Comparison of ENCODE assay signal across 8 mouse cellular contexts in the genomic region with DNA sequence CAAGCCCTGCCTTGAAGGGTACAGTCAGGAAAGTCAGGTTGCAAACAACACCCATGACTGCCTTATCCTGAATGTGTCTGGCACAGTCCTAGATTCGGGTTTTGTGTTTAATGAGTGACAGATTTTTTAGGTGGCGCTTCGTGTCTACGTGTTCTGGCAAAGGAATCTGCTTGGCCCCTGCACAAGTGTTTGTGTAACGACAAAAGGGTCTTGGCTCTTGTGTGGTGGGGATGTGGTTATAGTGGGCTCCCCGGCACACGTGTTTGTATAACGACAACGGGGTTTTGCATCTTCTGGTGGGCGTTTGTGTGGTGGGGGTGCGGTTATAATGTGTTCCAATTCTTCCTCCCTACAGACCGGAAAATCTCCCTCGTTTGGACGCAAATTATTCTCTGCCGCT. TPM values are rescaled to one million over a fixed set of nuclear protein-coding genes. Genes with fewer than 3 reads are reported as not detected.
DNase-seq lines count a peak whose midpoint lies in the region; ATAC-seq and TF ChIP-seq lines count a peak whose summit lies in the region.

No protein-coding gene starts in this region.

- peak overlapping the region; percentile 81 for H3K4me3 ChIP-seq in cerebellum, adult 2 months (replicated peaks; ENCODE audit: insufficient read depth, low read depth, low read length)
- peak overlapping the region; percentile 63 for H3K4me3 ChIP-seq in heart, postnatal 0 days (ENCODE audit: low read depth, low read length)
- peak overlapping the region; percentile 62 for H3K4me3 ChIP-seq in liver, embryonic 11.5 days (ENCODE audit: low read depth, low read length)
- peak overlapping the region; percentile 51 for H3K4me3 ChIP-seq in stomach, postnatal 0 days (ENCODE audit: low read depth, low read length)

- H3K9ac ChIP-seq in heart, postnatal 0 days (replicated peaks; ENCODE audit: low read depth, low read length) = peak overlapping the region; percentile 56; the same call in 1 of the 2 replicates
- H3K9ac ChIP-seq in liver, embryonic 11.5 days (ENCODE audit: low read depth, low read length) = peak overlapping the region; percentile 61
- peak overlapping the region; percentile 70 for H3K9ac ChIP-seq in stomach, postnatal 0 days (ENCODE audit: low read length)

- H3K27ac ChIP-seq in cerebellum, adult 2 months (ENCODE audit: insufficient read depth, low read length) = peak overlapping the region; percentile 52; the same call in 1 of the 2 replicates
- 0 out of 2 replicates have a peak overlapping the region, but pooled peaks have one; percentile 9 for H3K27ac ChIP-seq in heart, postnatal 0 days (ENCODE audit: low read depth)
- no peak overlapping the region for H3K27ac ChIP-seq in liver, embryonic 11.5 days (ENCODE audit: low read depth, low read length)
- H3K27ac ChIP-seq in stomach, postnatal 0 days (replicated peaks) = no peak overlapping the region

- no peak for TF ChIP-seq CTCF in cerebellum, adult 2 months (IDR thresholded peaks at IDR 0.05; ENCODE audit: borderline replicate concordance, insufficient read depth, low read depth, low read length)
- TF ChIP-seq CTCF in heart, postnatal 0 days (IDR thresholded peaks at IDR 0.05; ENCODE audit: low read depth) = no peak
- no peak for TF ChIP-seq CTCF in stomach, postnatal 0 days (IDR thresholded peaks at IDR 0.05; ENCODE audit: low read depth)

- 1% methylated on average over 15 of the region's 15 CpGs for WGBS in cerebellum, adult 2 months
- 1% methylated on average over 15 of the region's 15 CpGs for WGBS in heart, postnatal 0 days
- WGBS in liver, embryonic 11.5 days = 5% methylated on average over 15 of the region's 15 CpGs
- 3% methylated on average over 15 of the region's 15 CpGs for WGBS in stomach, postnatal 0 days

- H3K36me3 ChIP-seq in heart, postnatal 0 days (replicated peaks; ENCODE audit: control insufficient read depth, insufficient read depth, low read length) = no peaks in the 10 kb centered on the region
- no peaks in the 10 kb centered on the region for H3K36me3 ChIP-seq in liver, embryonic 11.5 days (ENCODE audit: control insufficient read depth, insufficient read depth, low read length)
- H3K36me3 ChIP-seq in stomach, postnatal 0 days (ENCODE audit: control insufficient read depth, insufficient read depth, low read length) = no peaks in the 10 kb centered on the region

- TF ChIP-seq POLR2A in cerebellum, adult 2 months (IDR thresholded peaks at IDR 0.05; ENCODE audit: borderline replicate concordance, insufficient read depth, low read length) = no peak

- H3K4me1 ChIP-seq in cerebellum, adult 2 months (ENCODE audit: control insufficient read depth, insufficient read depth, low read length) = peaks cover 3% of the 10 kb centered on the region; the same call in 1 of the 2 replicates
- 0 out of 2 replicates have a peak, but pooled peaks cover 3% of the 10 kb centered on the region for H3K4me1 ChIP-seq in heart, postnatal 0 days (ENCODE audit: control insufficient read depth, insufficient read depth)
- H3K4me1 ChIP-seq in liver, embryonic 11.5 days (replicated peaks; ENCODE audit: control insufficient read depth, insufficient read depth, low read length) = peaks cover 5% of the 10 kb centered on the region
- no peaks in the 10 kb centered on the region for H3K4me1 ChIP-seq in stomach, postnatal 0 days (replicated peaks; ENCODE audit: control insufficient read depth, insufficient read depth)

- H3K27me3 ChIP-seq in cerebellum, adult 2 months (ENCODE audit: control insufficient read depth, insufficient read depth, low read length) = no peaks in the 10 kb centered on the region
- peaks cover 19% of the 10 kb centered on the region for H3K27me3 ChIP-seq in heart, postnatal 0 days (ENCODE audit: control insufficient read depth, insufficient read depth, low read length)
- peaks cover 19% of the 10 kb centered on the region for H3K27me3 ChIP-seq in liver, embryonic 11.5 days (replicated peaks; ENCODE audit: control insufficient read depth, insufficient read depth, low read length)
- no peaks in the 10 kb centered on the region for H3K27me3 ChIP-seq in stomach, postnatal 0 days (ENCODE audit: control insufficient read depth, insufficient read depth, low read length)

- peak overlapping the region; percentile 96 for H3K4me2 ChIP-seq in heart, postnatal 0 days (ENCODE audit: low read depth, low read length)
- peak overlapping the region; percentile 81 for H3K4me2 ChIP-seq in liver, embryonic 11.5 days
- peak overlapping the region; percentile 93 for H3K4me2 ChIP-seq in stomach, postnatal 0 days (replicated peaks; ENCODE audit: low read depth)

- 0 out of 2 replicates have a peak, but pooled peaks have one; percentile 1 for ATAC-seq in heart, postnatal 0 days (ENCODE audit: insufficient read depth, low read depth)
- ATAC-seq in liver, embryonic 11.5 days (replicated peaks; ENCODE audit: low FRiP score) = no peak
- ATAC-seq in stomach, postnatal 0 days (ENCODE audit: low FRiP score, low TSS enrichment) = no peak

- no peaks in the 10 kb centered on the region for H3K9me3 ChIP-seq in heart, postnatal 0 days (replicated peaks; ENCODE audit: control insufficient read depth, low read length)
- H3K9me3 ChIP-seq in liver, embryonic 11.5 days (ENCODE audit: control insufficient read depth, low read length) = no peaks in the 10 kb centered on the region
- H3K9me3 ChIP-seq in stomach, postnatal 0 days (ENCODE audit: control insufficient read depth, low read length) = no peaks in the 10 kb centered on the region

- no peak for TF ChIP-seq EP300 in heart, postnatal 0 days (IDR thresholded peaks at IDR 0.05; ENCODE audit: low read depth)
- TF ChIP-seq EP300 in stomach, postnatal 0 days (optimal IDR thresholded peaks at IDR 0.05) = no peak

- DNase-seq in cerebellum, adult 2 months = no peak
- no peak for DNase-seq in cerebellum, adult 11 months
- peak; percentile 5 for DNase-seq in ovary, postnatal 14 days (ENCODE audit: low spot score)
- no peak for DNase-seq in ovary, postnatal 36 days (ENCODE audit: low spot score)
- DNase-seq in heart, postnatal 0 days (ENCODE audit: low spot score) = no peak
- DNase-seq in liver, embryonic 11.5 days (ENCODE audit: low spot score) = no peak
- no peak for DNase-seq in stomach, postnatal 0 days (ENCODE audit: low spot score)
- no peak for DNase-seq in c-Kit-positive CD71-positive TER-119-positive erythroid progenitor cells, embryonic 14.5 days (ENCODE audit: low spot score)

RNA-seq across cellular contexts. Expression of gene Chst14, which starts 49.6 kb away (rescaled TPM):
- polyA plus RNA-seq in cerebellum, adult 2 months (2012; rRNA removed) = 4.2 and 4.4 TPM in 2 replicates
- 10.8 and 15.3 TPM in 2 replicates for total RNA-seq in heart, postnatal 0 days (2014; rRNA removed; ENCODE audit: low replicate concordance)
- polyA plus RNA-seq in heart, postnatal 0 days (2015; fragmentation: Nextera tagmentation; extraction: Ambion mirVana) = 12.8 and 14.3 TPM in 2 replicates
- polyA plus RNA-seq in liver, embryonic 11.5 days (2014; fragmentation: Nextera tagmentation; extraction: Ambion mirVana) = 15.4 and 16.4 TPM in 2 replicates
- 13.6 and 14.2 TPM in 2 replicates for polyA plus RNA-seq in stomach, postnatal 0 days (2015; fragmentation: Nextera tagmentation; extraction: Ambion mirVana)

RNA-seq across cellular contexts. Expression of gene Ccdc32, which starts 53.3 kb away (rescaled TPM):
- polyA plus RNA-seq in cerebellum, adult 2 months (2012; rRNA removed) = 33.0 and 34.3 TPM in 2 replicates
- 14.7 and 19.1 TPM in 2 replicates for total RNA-seq in heart, postnatal 0 days (2014; rRNA removed; ENCODE audit: low replicate concordance)
- 20.7 and 21.1 TPM in 2 replicates for polyA plus RNA-seq in heart, postnatal 0 days (2015; fragmentation: Nextera tagmentation; extraction: Ambion mirVana)
- 24.8 and 26.5 TPM in 2 replicates for polyA plus RNA-seq in liver, embryonic 11.5 days (2014; fragmentation: Nextera tagmentation; extraction: Ambion mirVana)
- 20.7 and 21.3 TPM in 2 replicates for polyA plus RNA-seq in stomach, postnatal 0 days (2015; fragmentation: Nextera tagmentation; extraction: Ambion mirVana)

RNA-seq across cellular contexts. Expression of gene Rpusd2, which starts 58.7 kb away (rescaled TPM):
- polyA plus RNA-seq in cerebellum, adult 2 months (2012; rRNA removed) = 5.5 and 6.2 TPM in 2 replicates
- 8.8 and 14.3 TPM in 2 replicates for total RNA-seq in heart, postnatal 0 days (2014; rRNA removed; ENCODE audit: low replicate concordance)
- polyA plus RNA-seq in heart, postnatal 0 days (2015; fragmentation: Nextera tagmentation; extraction: Ambion mirVana) = 2.6 and 3.3 TPM in 2 replicates
- polyA plus RNA-seq in liver, embryonic 11.5 days (2014; fragmentation: Nextera tagmentation; extraction: Ambion mirVana) = 7.4 and 7.7 TPM in 2 replicates
- polyA plus RNA-seq in stomach, postnatal 0 days (2015; fragmentation: Nextera tagmentation; extraction: Ambion mirVana) = 1.8 and 2.0 TPM in 2 replicates

Comparison
In these comparisons a context has a peak if more than half of its experiments do, and no peak if none do; other contexts are left out.
1. H3K27ac ChIP-seq: peak in cerebellum, adult 2 months (single experiment) and heart, postnatal 0 days (single experiment); none in liver, embryonic 11.5 days (single experiment) and stomach, postnatal 0 days (single experiment).
2. Peak in every context shown above with its lines, with median percentiles within 50 percentile points of each other: H3K4me3 ChIP-seq, H3K4me2 ChIP-seq and H3K9ac ChIP-seq.